Mouse (Mus musculus): ENCODE measurements at regions not wholly inside any gene's neighbourhood (a gene's known extent, or its start where the extent isn't known, plus 50 kb on each side); places are given as distances from the start of the nearest gene placed in this dataset.

DNA sequence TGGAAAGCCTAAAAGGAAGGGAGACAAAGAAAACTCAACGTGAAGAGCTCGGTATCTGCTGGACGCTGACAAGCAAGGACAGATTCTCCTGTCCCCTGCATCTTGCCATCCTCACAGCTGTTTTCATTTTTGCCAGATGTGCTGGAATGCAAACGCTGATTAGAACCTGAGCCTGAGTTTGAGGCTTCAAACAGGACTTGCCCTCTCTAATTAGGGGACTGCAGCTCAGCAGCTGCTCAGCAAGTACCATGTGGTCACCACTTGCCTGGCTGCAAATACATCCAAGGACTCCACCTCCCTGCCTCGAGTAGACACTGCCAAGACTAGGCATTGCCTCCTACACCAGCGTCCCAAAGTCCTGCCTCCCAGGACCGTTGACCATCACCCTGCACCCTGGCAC, 140.7 kb downstream of the Cdc5l start:
- DNase-seq (ENCODE audit: low spot score in 2 of 2) = no peak

DNA sequence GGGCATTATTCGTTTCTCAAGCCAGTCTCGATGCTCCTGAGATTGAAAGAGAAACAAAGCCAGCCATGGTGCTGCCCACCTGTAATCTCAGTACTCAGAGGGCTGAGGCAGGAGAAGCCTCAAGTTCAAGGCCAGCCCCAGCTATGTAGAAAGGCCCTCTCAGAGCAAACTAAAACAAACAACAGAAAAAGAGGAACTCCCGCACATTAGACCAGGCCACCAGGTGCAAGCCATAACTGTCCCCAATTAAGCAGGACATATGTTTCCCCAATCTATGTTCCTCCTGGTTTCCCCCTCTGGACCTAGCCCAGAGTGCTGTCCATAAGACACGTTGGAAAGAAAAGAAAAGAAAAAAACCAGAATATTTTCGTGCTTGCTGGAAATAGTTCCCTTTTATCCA, 142.5 kb downstream of the Cdc5l start:
- DNase-seq (ENCODE audit: low spot score in 2 of 2) = no peak

DNA sequence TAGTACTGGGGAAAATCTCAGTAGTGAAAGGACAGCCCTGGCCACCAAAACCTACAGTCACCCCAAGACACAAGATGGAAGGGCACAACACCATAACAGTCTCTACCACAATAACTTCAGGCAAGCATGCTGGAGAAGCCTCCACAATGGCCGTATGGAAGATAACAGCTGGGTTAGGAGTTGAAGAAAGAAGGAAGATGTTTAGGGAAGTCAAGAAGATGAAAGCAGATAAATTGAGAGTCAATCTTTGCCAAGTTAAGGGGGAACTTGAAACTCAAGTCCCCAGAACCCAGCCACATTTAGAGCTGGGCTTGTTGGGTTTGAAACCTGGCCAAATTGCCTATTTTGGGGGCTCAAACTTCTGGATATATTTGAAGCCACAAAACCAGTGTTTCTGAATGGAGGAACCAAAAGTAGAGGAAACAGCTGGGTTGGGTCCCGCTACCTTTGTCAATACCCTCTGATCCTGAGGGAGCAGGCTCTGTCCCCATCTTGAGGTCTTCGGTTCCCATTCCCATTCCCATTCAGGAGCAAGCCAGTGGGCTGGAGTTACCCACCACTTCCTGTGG, 147.8 kb downstream of the Cdc5l start:
- DNase-seq (ENCODE audit: low spot score in 2 of 2) = no peak

DNA sequence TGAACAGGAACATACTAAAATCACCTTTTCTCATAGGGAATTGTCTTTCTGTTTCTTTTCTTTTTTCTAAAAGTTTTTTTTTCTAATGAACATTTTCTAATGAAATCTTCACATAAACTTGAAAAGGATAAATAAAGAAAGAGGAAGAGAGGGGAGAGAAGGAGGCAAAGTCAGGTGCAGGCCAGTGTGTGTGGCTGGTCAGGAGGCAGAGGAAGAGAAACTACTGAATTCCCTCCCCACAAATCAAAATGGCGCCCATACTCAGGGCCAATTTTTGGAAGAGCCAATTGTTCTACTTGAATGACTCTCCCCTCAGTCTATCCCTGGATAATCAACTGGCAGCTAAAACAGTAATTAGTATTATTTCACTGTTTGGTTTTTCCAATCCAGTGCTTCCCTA, 152.0 kb downstream of the Cdc5l start:
- DNase-seq (ENCODE audit: low spot score in 2 of 2) = no peak

DNA sequence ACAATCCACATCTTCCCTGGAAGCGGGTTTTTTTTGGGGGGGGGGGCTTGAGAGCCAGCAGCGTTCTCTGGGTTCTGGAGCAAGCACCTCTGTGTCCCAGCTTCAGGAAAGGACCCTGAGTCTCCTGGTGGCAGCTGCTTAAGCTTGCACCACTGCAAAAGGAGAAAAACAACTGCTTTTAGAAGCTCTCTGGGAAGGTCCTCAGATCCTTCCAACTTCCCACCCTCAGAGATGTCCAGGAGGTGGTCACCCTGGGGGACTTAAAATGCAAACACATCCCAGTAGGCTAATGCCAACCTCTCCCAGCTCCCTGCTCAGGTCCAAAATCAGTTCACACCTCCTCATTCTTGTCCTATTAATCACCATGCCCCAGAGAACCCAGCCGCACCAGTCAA, 153.7 kb downstream of the Cdc5l start:
- no peak for DNase-seq (ENCODE audit: low spot score in 2 of 2)

DNA sequence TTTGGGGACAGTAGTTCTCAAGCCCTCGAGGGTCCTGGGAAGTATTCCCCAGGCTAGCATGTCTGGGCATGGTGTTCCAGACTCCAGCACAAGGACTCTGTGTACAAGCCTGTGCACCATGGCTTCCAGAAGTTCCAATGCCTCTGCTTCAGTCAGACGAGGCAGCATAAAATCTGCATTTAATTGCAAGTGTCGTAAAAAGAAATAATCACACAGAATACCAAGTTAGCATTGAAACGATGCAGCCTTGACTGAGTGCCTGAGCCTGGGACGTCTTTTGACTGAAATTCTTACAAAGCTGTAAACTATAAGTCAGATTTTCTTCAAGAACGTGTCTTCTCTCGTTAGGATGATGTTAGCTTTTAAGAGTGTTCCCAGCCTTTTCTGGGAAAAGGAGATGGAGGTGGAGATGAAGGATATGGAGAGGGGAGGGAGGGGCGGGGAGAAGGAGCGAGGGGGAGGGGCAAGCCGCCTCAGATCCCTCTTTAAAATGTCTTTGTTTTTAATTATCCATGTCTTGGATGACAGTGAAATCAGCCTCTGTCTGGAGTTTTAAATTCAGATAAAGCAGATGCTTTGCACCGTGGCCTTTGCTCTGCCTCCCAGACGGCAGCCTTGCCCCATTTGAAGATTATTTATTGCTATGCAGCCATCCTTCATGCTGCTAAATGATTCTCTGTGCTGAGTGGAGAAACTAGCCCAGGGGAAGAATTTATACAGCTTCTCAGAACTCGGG, 154.3 kb downstream of the Cdc5l start:
- no peak for DNase-seq (ENCODE audit: low spot score in 2 of 2)

DNA sequence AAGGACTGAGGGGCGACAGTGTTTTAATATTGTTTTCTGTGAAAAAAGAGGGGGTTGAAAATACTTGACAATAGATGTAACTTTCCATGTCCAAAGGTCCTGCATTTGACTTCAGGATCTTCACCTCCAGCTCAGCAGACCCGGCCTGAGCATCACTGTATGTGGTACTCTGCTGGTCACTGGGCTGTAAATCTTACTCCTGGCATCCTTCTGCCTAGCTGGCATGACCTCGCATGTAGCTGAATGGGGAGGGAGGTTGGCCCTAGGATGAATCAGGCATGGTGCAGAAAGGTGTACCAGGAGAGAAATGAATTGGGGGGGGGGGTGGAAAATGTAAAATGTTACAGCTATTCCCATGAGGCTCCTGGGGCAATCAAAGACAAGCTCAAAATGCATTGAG, 156.0 kb downstream of the Cdc5l start:
- DNase-seq (ENCODE audit: low spot score in 2 of 2) = no peak

DNA sequence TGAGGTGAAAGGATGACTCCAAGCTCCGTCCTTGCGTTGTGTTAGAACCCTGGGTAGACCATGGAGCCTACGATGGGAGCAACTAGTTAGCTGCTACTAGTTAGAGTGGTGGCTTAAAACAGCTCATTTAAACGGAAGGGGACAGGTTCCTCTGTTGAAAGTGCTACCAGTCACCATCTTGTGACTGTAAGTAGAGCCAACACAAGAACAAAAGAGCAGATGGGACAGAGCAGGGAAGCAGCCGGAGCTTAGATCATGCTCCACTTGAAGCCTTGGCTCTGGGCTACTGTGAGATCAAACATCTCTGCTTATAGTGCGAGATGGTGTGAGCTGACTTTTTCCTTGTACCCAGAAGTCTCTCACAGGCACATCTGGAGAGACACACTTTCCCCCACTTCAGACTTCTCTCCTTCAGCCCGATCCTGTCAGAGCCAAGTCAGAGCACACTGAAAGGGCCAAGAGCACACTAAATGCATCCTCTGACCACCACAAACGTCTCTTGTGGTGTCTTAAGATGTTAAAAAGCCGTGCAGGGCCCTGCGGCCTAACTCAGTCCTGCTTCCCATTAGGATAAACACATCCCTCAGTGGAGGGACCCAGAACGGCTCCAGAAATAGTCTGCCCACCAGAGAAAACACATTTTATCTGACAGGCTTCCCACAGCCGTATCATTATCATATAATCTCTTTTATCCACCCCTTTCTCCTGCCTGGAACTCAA, 156.7 kb downstream of the Cdc5l start:
- no peak for DNase-seq (ENCODE audit: low spot score in 2 of 2)

DNA sequence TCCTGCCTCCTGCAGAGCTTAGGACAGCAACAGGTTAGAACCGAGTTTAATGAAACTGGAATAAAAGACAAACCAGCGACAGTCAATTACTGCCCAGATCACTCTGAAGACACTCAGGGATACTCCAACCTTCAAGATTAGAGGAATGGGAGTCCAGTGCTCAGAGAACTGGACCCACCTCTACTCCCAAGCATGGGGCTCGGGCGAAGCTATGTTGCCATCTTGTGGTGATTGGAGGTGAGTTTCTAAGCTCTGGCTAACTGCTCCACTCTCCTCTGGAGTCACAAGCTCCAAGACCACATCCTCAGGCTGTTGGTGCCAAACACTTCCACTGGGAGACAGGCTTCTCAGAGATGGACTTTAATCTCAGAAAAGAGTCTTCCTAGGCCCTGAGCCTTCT, 158.6 kb downstream of the Cdc5l start:
- DNase-seq (ENCODE audit: low spot score in 2 of 2) = no peak

DNA sequence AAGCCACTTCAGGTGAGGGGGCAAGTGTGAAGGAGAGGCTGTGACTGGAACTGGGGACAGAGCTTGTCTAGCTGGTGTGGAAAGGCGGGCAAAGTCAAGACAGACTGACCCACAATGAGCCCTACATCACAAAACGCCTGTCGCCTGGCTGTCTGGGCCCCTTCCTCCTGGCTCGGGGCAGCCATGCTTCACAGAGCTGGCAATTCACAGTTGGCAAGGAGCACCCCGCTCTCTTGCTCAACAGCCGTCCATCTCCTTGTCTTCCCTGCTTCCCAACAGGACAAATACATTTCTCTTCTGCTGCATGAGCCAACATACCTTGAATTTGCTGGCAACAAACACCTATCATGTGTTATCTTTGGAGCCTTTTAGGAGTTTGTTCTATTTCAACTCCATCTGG, 166.8 kb downstream of the Cdc5l start:
- DNase-seq (ENCODE audit: low spot score in 2 of 2) = no peak

DNA sequence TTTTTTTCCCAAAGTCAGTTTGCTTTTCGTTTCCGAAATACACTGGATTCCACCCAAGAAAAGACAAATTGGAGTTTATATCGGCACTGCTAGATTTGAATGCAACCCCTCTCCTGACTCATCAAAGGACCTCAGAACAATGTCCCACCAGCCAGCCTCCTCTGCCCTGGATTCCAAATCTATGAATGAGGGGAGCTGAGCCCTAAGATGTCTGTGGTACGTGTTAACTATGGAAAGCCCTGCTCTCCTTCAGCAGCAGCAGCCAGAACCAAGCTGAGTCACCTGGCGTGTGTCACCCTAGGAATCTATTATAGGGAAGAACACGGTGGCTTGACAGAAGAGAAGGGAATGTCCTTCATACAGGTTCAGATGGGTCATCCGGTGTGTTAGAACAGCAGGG, 167.9 kb downstream of the Cdc5l start:
- DNase-seq (ENCODE audit: low spot score in 2 of 2) = no peak

DNA sequence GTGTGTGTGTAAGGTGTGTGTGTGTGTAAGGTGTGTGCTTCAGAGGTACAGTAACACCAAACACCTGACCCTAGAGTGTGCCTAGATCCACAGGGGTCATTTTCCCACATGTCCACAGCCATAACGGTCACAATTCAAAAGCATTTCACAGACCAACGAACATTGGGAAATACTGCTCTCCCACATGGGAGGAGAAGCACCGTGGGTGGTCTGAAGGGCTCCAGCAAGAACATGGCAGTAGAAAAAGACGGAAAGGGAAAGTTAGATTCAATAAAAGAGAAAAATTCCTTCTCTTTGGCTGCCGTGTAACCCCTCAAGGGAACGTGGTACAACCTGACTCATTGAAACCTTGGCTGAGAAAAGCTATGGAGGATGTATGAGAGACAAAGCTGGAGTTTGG, 169.1 kb downstream of the Cdc5l start:
- DNase-seq (ENCODE audit: low spot score in 2 of 2) = no peak

DNA sequence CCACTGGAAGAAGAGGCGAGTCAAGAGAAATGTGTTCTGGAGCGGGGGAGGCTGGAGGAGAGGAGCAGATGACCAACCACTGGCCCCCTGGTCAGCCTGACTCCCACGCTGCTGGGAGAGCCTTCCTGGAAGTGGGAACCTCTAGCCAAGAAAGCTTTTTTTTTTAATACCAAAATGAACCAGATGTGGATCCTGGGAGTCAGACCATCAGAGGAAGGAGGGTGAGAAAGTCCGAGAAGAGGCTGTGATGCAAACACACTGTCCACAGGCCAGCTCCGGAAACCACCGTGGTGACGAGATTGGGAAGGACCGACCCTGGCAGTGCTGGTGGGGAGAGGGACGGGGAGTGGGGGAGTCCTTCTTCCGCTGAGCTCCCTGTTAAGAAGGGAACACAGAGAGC, 173.1 kb downstream of the Cdc5l start:
- no peak for DNase-seq (ENCODE audit: low spot score in 2 of 2)

DNA sequence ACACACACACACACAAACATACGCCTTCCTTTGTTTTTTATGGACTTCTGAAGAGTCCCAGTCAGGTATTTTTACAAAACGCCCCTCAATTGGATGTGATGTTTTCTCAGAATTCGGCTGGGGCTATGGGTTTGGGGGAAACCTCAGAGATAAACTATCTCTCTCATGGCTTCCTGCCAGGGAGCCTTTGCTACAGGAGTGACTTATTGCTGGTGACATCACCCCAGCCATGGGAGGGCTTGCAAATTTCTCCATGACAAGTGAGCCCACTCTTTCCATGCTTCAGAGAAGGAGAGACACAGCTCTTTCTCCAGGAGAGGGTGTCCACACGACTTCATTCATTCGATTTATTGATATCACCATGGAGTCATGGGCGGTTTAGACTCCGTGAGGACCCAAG, 175.5 kb downstream of the Cdc5l start:
- no peak for DNase-seq (ENCODE audit: low spot score in 2 of 2)

DNA sequence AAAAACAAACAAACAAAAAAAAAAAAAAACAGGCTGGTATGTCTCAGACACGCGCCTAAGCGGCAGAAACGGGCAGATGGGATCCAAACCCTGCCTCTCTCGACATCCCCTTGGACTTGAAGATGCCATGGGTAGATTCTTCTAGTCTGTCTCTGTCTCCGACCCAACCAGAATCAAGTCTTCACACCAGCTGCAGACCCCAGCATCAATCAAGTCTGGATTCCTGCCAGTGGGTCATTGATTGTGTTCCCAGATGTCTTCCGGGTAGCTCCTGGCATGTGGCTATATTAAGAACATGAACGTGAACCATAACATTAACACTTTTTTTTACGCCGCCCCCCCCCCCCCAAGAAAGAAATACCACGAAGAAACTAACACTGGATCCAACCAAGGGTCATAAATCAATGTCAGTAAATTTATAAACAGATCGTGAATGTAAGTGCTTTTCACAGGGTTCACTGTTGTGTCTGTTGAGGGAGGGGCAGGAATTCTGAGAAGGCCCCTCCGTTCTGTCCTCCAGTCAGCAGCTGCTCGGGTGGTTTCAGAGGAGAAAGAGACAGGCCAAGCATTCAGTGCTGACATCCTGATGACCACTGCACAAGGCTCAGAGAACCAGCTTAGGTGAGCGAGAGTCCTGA, 180.8 kb downstream of the Cdc5l start:
- no peak for DNase-seq (ENCODE audit: low spot score in 2 of 2)

DNA sequence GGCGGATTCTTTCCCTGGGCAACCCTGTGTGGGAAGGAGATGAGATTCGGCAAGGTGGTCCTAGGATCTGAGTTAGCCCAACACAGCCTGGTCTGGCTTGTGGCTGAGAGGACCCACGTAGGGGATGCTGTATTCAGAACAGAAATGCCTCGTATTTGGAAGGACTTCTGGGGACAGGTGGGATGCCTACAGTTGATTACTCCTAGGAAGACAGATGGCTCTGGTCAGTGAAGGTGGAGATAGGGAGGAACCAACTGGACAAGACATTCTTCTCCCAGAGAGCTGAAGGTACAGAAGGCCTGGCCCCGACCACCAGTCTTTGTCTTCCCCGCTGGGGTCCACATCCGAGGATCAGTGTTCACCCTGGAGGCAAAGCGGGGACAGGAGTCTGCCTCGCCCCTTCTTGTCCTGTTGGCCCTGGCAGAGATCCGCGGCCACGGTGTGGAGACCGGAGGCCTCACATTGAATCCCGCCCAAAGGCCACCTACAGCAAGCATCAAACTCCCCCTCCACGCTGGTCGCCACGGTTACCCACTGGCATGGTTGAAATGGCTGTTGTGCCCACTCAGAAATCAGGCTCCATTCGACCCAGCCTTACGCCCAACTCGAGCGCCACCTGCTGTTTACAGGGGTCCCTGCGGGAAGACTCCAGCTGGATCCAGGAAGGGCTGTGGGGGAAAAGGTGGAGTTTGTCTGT, 182.4 kb downstream of the Cdc5l start:
- DNase-seq (ENCODE audit: low spot score in 2 of 2) = peak; percentile 44 to 59

DNA sequence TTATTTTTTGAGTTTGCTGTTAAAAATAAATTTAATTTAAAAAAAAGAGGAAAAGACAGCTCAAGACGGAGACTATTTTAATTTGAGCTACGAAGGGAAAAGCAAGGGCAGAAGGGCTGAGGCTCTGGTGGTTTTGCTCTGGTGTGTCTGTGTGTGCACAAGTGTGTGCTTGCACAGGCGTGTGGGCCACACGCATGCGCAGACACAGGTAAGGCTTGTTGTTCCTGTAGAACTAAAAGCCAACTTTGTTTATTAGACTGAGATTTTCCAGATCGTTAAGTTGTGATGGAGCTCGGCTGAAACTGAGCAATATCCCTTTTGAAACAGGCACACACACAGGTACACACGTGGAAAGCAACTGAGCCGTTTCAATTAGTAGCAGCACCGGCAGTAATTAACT, 183.1 kb downstream of the Cdc5l start:
- DNase-seq (ENCODE audit: low spot score in 2 of 2) = no peak

DNA sequence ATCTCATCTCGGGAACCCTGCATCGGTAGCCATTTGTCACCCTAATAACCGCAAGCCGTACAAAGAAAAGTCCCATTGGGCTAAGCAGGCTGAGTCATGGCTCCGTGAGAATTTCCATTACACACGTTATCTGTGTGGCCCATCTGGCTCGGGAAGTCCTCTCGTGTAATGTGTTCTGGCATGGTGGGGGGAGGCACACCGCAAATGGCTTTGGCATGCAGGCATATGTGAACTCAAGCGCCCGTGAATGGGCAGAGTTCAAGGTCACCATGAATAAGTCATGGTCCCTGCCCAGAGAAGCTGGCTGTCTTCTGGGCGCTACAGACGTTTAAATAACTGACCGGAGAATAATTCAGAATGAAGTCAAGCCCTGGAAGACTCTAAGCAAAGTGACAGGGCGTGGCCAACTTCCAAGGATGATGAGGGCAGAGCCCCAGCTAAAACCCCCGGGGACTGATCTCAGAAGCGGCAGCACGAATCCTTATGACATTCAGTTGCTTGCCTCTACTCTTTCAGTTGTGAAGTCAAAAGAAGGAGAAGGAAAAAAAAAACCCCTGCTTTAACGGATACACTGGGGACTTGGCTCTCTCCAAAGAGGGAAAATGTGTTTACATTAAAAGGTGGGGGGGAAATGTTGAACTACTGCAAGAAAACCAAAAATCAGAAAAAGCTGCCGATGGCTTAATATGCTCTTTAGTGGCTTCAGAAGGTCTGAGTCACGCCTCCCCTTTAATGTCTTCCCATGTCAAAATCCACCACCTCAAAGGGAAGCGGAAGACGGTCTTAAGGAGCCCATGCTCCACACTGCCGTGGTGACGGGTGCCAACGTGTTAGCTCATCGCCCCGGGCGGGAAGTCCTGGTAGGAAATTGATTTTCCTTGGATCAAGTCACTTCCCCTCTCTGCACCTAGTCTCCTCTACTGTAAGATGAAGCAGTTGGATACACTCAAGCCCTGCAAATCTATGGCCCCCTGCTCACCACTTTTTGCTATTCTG, 186.1 kb downstream of the Cdc5l start:
- no peak for DNase-seq (ENCODE audit: low spot score in 2 of 2)

DNA sequence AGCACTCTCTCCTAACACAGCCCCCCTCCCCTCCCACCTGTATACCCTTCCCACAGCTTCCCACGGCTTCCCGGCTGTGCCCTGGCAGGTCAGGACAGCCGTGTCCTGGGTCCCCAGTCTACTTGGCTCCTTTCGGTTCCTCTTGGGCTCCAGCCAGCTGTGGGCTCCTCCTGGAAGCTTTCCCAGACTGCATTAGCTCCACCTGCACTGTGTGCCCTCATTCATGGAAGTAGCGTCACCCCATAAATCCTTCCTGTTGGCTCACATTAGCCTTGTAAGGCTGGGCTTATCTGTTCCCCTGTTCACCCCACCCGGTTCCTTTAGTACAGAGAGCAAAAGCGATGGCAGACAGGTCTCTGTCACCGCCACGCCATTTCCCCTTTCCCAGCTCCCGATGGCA, 188.7 kb downstream of the Cdc5l start:
- peak in 1 of 2 experiments; percentile 18 for DNase-seq (ENCODE audit: low spot score in 2 of 2)

DNA sequence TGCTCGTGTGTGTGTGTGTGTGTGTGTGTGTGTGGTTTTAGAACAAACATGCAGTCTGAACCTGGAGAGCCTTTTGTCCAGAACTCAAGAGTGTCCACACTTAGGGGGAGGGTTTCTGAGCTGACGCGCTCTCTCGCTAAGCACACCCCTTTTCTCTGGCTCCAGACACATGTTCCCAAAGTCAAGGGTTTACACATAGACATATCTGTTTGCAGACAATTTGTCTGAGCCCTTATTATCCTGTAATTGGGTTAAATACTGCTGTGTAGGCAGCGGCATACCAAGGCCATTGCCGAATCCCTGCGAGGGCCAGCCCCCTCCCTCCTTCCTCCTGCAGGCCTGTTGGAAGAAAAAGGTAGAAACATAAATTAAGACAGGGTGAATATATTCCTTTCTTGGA, 190.4 kb downstream of the Cdc5l start:
- DNase-seq (ENCODE audit: low spot score in 2 of 2) = no peak
